Mouse (Mus musculus) brain, embryonic 18.5 days (tissue): ENCODE measurements around the gene 1700017N19Rik.

Experiments
- DNase-seq: peaks from one replicate; pipeline ENCODE4 v3.0.0-alpha.2; 2012; ENCODE audit warnings: low read depth, low spot score

The 1700017N19Rik gene

GRCm38 (mm10) chr10:100661970-100662590 is 71.8 kb downstream of the 1700017N19Rik start:
- no peak for DNase-seq
